Mouse (Mus musculus) left cerebral cortex, postnatal 14 days (tissue): ENCODE measurements at regions not wholly inside any gene's neighbourhood (a gene's known extent, or its start where the extent isn't known, plus 50 kb on each side); places are given as distances from the start of the nearest gene placed in this dataset.

Experiments used
- DNase-seq, 2 experiments: peaks; one replicate each; pipeline ENCODE4 v3.0.0; 2021 to 2022; ENCODE audit warnings: low spot score in 2 of 2, mixed read lengths in 1 of 2
- intact Hi-C: fragments of 180-260 bp; cut with DNase I; formaldehyde crosslinking; loops from one replicate; pipeline ENCODE4 v1.15.1; 2025

GRCm38 (mm10) chr12:51501185-51501584, 92.0 kb upstream of the Coch start:
- intact Hi-C loops, result no loop called here
- DNase-seq, result peak; percentile 8 to 52

GRCm38 (mm10) chr12:51502724-51503123, 90.4 kb upstream of the Coch start:
- intact Hi-C loops, result no loop called here
- DNase-seq, result no peak

- intact Hi-C loops, result no loop called here
- DNase-seq, result no peak
These were observed 89.4 kb upstream of the Coch start for GRCm38 (mm10) chr12:51503706-51504105.

DNA sequence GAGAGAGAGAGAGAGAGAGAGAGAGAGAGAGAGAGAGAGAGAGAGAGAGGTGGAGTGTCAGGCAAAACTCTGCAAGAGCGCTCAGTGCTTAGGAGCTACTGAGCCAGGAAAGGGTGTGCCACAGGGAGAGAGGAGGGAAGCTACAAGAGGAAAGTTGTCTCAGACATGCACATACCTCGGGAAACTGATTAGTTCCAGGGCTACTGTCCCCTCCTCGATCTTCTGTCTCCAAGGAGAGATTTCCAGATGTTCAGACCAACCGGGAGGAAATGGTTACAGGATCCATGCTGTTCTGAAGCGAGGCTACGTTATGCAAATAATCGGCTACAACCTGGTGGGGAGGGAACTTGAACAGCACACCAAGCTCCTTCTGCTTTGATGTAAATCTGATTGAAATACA, 88.6 kb upstream of the Coch start:
- intact Hi-C loops, result no loop called here
- no peak for DNase-seq

DNA sequence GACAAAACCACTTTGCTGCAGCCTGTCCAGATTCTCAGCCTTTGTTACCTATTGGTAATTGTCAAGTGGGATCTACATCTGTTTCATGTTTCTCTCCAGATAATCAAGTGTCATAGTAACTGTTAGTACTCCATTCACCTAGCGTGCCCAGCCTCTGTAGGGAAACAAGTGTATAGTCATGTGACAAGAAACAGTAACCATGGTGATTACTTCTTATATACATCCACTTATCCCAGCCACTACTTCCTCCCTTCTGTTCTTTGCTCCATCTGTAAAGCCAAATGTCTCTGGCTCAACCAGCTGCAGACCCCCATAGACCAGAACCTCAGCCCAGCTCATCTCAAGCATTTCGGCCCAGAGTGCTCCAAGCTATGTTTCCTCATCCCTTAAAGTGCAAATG, 83.1 kb upstream of the Coch start:
- intact Hi-C loops, result no loop called here

GRCm38 (mm10) chr12:51516726-51517125, 76.4 kb upstream of the Coch start:
- intact Hi-C loops, result no loop called here
- no peak for DNase-seq

More for the DNA sequence above, 83.1 kb upstream of the Coch start:
- no peak for DNase-seq

DNA sequence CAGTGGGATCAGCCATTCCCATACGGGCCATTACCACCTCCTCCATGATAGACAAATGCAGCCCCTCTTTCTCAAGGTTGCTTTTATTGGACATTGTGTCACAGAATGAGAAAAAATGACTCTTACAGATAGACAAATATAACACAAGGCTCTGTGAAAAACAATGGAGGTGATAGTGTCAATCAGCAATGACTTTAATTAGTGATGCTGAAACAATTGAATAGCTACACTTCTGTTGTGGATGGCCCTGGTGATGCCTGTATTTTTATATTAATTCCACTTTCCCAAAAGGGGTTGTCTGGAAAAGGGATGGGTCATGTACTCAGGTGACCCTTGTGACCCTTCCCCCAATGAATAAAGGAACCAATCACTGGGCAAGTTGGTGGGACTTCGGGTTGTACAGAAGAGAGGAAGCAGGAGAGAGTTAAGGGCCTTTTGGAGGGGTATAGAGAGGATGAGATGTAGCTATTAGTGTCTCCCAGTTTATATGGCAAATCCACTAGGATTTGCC, 71.5 kb upstream of the Coch start:
- no peak for DNase-seq
- intact Hi-C loops, result no loop called here

GRCm38 (mm10) chr12:51523866-51524265, 69.3 kb upstream of the Coch start:
- no peak for DNase-seq

DNA sequence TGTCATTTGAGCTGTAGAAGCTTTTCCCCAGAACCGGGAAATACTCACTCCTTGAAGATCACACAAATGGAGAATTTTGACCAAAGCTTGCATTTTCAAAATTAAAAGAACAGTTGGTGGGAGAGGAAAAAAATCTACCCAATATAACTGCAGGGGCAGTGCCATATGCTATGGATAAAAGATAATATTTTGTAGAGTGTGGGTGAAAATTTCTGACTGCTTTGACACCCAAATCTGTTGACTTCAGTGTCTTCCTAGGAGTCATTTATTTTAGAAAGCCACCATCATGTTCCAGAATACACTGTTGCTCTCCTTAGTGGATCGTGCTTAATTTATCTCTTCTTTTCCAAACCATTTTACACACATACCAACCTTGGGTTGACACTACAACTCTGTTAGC, 65.3 kb upstream of the Coch start:
- DNase-seq, result no peak
- intact Hi-C loops, result no loop called here

More at GRCm38 (mm10) chr12:51523866-51524265, 69.3 kb upstream of the Coch start:
- intact Hi-C loops, result no loop called here

DNA sequence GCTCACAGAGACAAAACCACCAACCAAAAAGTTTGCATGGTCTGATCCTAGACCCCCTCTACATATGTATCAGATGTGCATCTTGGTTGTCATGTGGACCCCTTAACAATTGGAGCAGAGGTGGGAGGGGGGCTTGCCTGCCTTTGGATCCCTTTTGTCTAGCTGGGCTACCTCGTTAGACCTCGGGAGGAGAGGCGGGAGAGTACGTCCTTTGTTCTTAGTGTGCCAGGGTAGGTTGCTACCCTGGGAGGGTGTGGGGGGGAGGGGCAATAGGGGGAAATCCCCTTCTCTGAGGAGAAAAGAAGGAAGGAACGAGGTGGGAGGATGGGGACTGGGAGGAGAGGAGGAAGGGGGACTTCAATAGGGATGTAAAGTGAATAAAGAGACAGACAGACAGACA, 58.5 kb upstream of the Coch start:
- no peak for DNase-seq
- intact Hi-C loops, result no loop called here

GRCm38 (mm10) chr12:51535056-51535640, 58.0 kb upstream of the Coch start:
- intact Hi-C loops, result no loop called here

More at GRCm38 (mm10) chr12:51535056-51535640, 58.0 kb upstream of the Coch start:
- no peak for DNase-seq
